Mouse (Mus musculus) adipocyte (in vitro differentiated cells): Measurements from ENCODE around the gene Tesk1.

Experiments used
- DNase-seq: peaks from one replicate; pipeline ENCODE4 v3.0.0-alpha.2; 2016; ENCODE audit warnings: low spot score

Tesk1 gene

DNA sequence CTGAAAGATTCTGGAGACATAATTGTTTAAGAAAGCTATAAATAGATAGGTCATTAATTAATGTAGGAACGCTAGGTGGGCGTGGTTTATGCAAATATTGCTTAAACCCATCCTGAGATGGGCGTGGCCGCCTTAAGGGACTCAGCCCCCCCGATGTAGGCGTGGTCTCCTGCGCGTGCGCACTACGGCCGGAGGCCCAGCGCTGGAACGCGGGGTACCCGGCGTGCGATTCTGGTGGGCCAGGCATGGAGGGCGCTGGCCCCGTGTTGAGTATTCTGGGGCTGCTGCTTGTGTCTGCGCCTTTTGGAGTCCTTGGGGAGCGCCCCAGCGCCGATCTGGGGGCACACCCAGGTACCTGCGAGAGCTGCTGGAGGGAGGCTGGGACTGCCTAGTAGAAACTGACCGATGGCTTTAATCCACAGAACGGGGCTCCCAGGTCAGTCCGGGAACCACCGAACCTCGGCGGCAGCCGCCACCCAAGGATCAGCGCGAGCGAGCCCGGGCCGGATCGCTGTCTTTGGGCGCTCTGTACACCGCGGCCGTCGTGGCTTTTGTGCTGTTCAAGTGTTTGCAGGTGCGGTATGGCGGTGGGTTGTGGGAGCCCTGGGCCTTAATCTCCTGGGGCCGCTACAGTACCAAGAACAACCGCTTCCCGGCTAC, 51.6 kb downstream of the Tesk1 start:
- peak; percentile 95 for DNase-seq

GRCm38 (mm10) chr4:43493846-43494240, 52.1 kb downstream of the Tesk1 start:
- no peak for DNase-seq

GRCm38 (mm10) chr4:43496587-43496986, 54.8 kb downstream of the Tesk1 start:
- DNase-seq = no peak

- DNase-seq = no peak
Measured at GRCm38 (mm10) chr4:43497405-43497804, 55.7 kb downstream of the Tesk1 start.
